Mouse (Mus musculus) G1E (cell line): Measurements from ENCODE around the gene Pde10a. TPM values are rescaled to one million over a fixed set of nuclear protein-coding genes. Genes with fewer than 3 reads are reported as not detected.
A peak's percentile ranks its signal among the peaks of the same experiment; 100 is the strongest.

Experiments
- ATAC-seq: 2 replicates; pipeline ENCODE4 v1.8.0; 2016; ENCODE audit warnings: mild to moderate bottlenecking; ENCODE audit not compliant: insufficient number of reproducible peaks, poor library complexity, low FRiP score, severe bottlenecking; ENCODE audit errors: extremely low read depth
- DNase-seq: peaks from one replicate; pipeline ENCODE4 v3.0.0; 2012; ENCODE audit warnings: low spot score
- H3K27me3 ChIP-seq: 2 replicates; pipeline ENCODE4 v1.6.1; 2012; ENCODE audit warnings: mild to moderate bottlenecking, low read length, inconsistent platforms; ENCODE audit not compliant: insufficient read depth
- H3K36me3 ChIP-seq: replicated peaks from 2 replicates; pipeline ENCODE3; 2012; ENCODE audit warnings: mild to moderate bottlenecking, inconsistent platforms
- H3K4me1 ChIP-seq: 2 replicates; pipeline ENCODE4 v1.6.1; 2012; ENCODE audit warnings: low read depth, low read length, inconsistent platforms, mixed read lengths; ENCODE audit not compliant: insufficient read depth
- H3K4me3 ChIP-seq: 2 replicates; pipeline ENCODE4 v1.5.1; 2012; ENCODE audit warnings: low read depth, mild to moderate bottlenecking, inconsistent platforms, low read length, moderate library complexity, mixed read lengths
- H3K9me3 ChIP-seq: replicated peaks from 2 replicates; pipeline ENCODE4 v1.6.1; 2012; ENCODE audit warnings: inconsistent platforms
- CTCF ChIP-seq: IDR thresholded peaks from 2 replicates; pipeline ENCODE4 v1.5.1; 2012; ENCODE audit warnings: low read depth, low read length, inconsistent platforms, mixed read lengths
- GATA1 ChIP-seq: IDR thresholded peaks from 2 replicates; pipeline ENCODE4 v1.6.1; 2012; ENCODE audit warnings: borderline replicate concordance, low read length, inconsistent platforms, mixed read lengths
- GATA2 ChIP-seq: IDR thresholded peaks from 2 replicates; pipeline ENCODE4 v1.6.1; 2012; ENCODE audit warnings: low read depth, low read length, inconsistent platforms, borderline replicate concordance
- POLR2AphosphoS5 ChIP-seq: IDR thresholded peaks from 2 replicates; pipeline ENCODE4 v1.6.1; 2012; ENCODE audit warnings: low read depth, low read length, inconsistent platforms; ENCODE audit not compliant: insufficient replicate concordance
- TAL1 ChIP-seq: conservative IDR thresholded peaks from 2 replicates; pipeline ENCODE4 v1.6.1; 2012; ENCODE audit warnings: low read depth, low read length, inconsistent platforms, mixed read lengths
- polyA plus RNA-seq: library from polyadenylated mRNA; stranded (reverse); fragments of >175 nt; gene quantifications from 2 replicates; pipeline ENCODE4 v1.2.3, GENCODE M21; 2012
- total RNA-seq, 2 experiments: library from RNA; stranded (forward) in 1 of 2; stranded (reverse) in 1 of 2; fragments of 200-1000 nt in 1 of 2; fragments of >200 nt in 1 of 2; fragmentation: Nextera tagmentation in 1 of 2; gene quantifications; 2 replicates each; pipeline ENCODE4 v1.2.3; 2014 to 2017

Pde10a gene
- total and polyA plus RNA-seq, 3 experiments, result 0.27 to 0.83 TPM; not detected in 1

- H3K36me3 ChIP-seq, result no peaks in the 10 kb centered on the region
- DNase-seq (no peak), ATAC-seq (no peak)
- peaks cover 9% of the 10 kb centered on the region; the same call in 1 of the 2 replicates for H3K27me3 ChIP-seq
- no peaks in the 10 kb centered on the region for H3K4me1 ChIP-seq
- peaks cover 36% of the 10 kb centered on the region for H3K9me3 ChIP-seq
- H3K4me3 ChIP-seq, result no peak overlapping the region
- no peak for TF ChIP-seq GATA2
- no peak for TF ChIP-seq CTCF
- TF ChIP-seq TAL1, result no peak
- no peak for TF ChIP-seq GATA1
- TF ChIP-seq POLR2AphosphoS5, result no peak
Measured at GRCm38 (mm10) chr17:8799296-8799731, 274.1 kb downstream of the Pde10a start.

DNA sequence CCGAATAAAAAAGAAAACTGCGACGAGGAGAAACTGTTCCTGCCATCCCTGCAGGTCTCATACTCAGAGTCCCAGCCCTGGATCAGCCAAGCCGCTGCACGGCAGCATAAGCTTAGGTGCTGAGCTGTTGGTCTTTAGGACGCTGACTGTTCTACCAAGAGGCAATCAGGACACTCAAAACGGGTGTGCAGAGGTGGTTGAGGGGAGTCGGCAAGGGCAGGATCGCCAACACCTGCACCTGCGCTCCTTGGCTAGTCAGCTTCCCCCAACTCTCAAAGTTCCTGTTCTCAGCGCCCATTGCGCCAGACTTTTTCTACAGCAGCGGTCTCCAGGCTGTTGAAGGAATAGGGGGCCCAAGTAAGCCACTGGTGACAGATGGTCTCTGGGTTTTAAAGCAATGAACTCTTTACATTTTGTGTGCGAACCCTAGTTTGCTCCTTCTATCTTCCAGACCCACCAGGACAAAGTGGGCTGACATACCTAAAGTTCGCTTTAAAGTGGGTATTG lies 274.8 kb downstream of the Pde10a start:
- Histone ChIP-seq H3K4me3 (no peak overlapping the region), H3K4me1 (no peaks in the 10 kb centered on the region), H3K36me3 (no peaks in the 10 kb centered on the region), H3K9me3 (peaks cover 40% of the 10 kb centered on the region), H3K27me3 (peaks cover 9% of the 10 kb centered on the region; the same call in 1 of the 2 replicates)
- no peak for ATAC-seq
- DNase-seq, result no peak
- TF ChIP-seq POLR2AphosphoS5 (no peak), CTCF (no peak), GATA2 (no peak), TAL1 (no peak), GATA1 (no peak)

DNA sequence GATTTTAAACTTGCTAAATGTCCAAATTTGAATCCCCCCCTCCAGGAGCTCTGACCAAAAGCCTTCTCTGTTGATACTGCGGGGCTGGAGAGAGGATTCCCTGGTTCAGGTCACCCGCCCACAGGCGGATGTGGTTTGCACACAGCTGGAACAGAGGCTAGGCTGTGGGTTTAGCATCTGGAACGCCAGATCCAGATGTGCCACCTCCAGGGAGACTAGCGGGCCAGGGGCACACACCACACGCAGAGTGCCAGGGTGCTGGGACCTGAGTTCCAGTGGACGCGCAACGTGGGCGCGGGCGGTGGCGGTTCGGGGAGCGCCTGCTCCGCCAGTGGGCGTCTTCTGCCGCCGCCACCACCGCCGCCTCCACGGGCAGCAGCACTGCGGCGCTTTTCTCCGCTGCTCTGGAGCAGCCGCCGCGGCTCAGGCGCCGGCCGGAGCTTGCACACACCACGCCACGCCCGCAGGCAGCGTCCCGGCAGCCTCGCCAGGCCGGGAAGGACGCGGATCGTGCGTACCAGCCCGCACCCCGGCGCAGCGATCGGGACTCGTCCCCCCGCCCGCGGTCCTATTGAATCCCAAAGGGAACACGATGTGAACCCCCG lies 275.4 kb downstream of the Pde10a start:
- Histone ChIP-seq H3K4me1 (no peaks in the 10 kb centered on the region), H3K36me3 (no peaks in the 10 kb centered on the region), H3K9me3 (peaks cover 40% of the 10 kb centered on the region), H3K27me3 (peaks cover 9% of the 10 kb centered on the region; the same call in 1 of the 2 replicates), H3K4me3 (no peak overlapping the region)
- DNase-seq (no peak), ATAC-seq (no peak)
- TF ChIP-seq GATA1, result no peak
- no peak for TF ChIP-seq GATA2
- no peak for TF ChIP-seq CTCF
- no peak for TF ChIP-seq POLR2AphosphoS5
- TF ChIP-seq TAL1, result no peak

DNA sequence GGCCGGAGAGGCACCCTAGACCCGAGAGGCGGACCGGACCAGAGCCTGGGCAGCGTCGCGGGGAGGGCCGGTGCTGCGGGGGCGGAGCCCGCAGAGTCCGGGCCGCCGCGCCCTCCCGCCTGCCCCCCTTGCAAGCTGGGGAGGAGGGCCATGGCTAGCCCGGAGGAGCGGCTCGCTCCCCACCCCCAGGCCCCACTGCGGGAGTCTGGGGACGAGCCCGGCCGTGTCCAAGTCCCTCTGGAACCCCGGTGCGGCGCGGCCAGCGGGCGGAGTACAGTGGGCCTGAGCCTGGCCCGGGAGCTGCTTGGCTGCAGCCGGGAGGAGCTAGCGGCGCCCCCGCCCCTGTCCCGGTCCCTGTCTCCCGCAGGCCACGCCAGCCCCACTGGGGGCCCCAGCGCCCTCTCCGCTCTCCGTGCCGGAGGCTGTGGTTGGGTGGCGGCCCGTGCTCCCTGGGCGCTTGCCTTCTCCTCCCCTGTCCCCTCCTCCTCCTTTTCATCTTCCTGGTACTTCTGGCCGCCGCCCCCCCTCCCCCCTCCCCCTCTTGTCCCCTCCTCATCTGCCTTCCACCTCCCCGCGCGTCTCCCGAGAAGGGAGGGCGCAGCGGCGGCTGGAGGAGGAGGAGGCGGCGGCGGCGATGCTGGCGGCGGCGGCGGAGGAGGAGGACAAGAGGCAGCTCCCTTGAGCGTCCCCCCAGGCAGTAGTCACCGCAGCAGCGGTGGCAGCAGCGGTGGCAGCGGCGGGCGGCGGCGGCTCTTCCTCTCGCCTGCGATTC lies 276.1 kb downstream of the Pde10a start:
- ATAC-seq (no peak), DNase-seq (no peak)
- peaks cover 9% of the 10 kb centered on the region; the same call in 1 of the 2 replicates for H3K27me3 ChIP-seq
- TF ChIP-seq GATA1 (no peak), TAL1 (no peak), CTCF (no peak), GATA2 (no peak), POLR2AphosphoS5 (no peak)
- no peak overlapping the region for H3K4me3 ChIP-seq
- H3K36me3 ChIP-seq, result no peaks in the 10 kb centered on the region
- H3K9me3 ChIP-seq, result peaks cover 44% of the 10 kb centered on the region
- no peaks in the 10 kb centered on the region for H3K4me1 ChIP-seq

- Histone ChIP-seq H3K4me1 (no peaks in the 10 kb centered on the region), H3K36me3 (no peaks in the 10 kb centered on the region), H3K27me3 (peaks cover 9% of the 10 kb centered on the region; the same call in 1 of the 2 replicates), H3K9me3 (peaks cover 49% of the 10 kb centered on the region), H3K4me3 (no peak overlapping the region; the same call in 1 of the 2 replicates)
- ATAC-seq, result no peak
- no peak for DNase-seq
- TF ChIP-seq GATA1, result no peak
- no peak for TF ChIP-seq POLR2AphosphoS5
- TF ChIP-seq GATA2, result no peak
- no peak for TF ChIP-seq CTCF
- TF ChIP-seq TAL1, result no peak
Measured at GRCm38 (mm10) chr17:8801855-8802104, 276.6 kb downstream of the Pde10a start.

DNA sequence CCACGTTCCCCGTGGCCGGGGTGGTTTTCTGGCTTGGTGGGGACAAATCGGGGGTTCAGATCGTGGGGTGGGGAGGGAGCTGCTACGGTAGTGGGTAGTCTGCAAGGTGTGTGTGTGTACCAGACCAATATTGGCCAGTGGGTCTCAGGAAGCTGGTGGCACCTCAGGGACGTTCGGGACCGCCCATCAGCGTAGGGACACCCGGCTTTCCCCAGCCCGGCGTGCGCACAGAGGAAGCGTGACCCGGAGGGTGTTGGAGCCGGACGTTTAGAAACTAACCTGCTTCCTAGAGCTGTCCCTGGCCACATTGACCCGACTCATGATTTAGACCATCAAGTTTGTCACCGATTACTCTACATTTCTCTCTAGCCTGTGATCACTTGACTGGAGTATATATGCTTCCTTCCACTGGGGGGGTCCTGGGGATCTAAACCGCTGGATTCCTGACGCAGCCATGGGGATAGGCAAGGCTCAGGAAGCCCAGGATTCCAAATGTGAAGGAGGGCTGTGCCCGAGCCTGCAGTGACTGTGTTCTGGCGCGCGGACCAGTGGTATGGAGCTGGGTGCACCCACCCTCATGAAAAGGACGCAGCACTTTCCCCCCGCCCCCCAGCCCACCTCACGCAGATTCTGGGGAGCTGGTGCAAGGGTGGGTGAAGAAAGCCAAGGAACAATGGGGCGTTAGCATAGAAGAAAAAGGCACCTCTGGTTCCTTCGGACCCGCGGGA lies 277.2 kb downstream of the Pde10a start:
- no peak for TF ChIP-seq CTCF
- no peak for TF ChIP-seq TAL1
- TF ChIP-seq POLR2AphosphoS5, result no peak
- TF ChIP-seq GATA1, result no peak
- TF ChIP-seq GATA2, result no peak
- peaks cover 54% of the 10 kb centered on the region for H3K9me3 ChIP-seq
- DNase-seq (no peak), ATAC-seq (no peak)
- peak overlapping the region; percentile 16; the same call in 1 of the 2 replicates for H3K4me3 ChIP-seq
- no peaks in the 10 kb centered on the region for H3K4me1 ChIP-seq
- H3K36me3 ChIP-seq, result no peaks in the 10 kb centered on the region
- peaks cover 9% of the 10 kb centered on the region; the same call in 1 of the 2 replicates for H3K27me3 ChIP-seq
